Mouse (Mus musculus) inflammation-experienced regulatory T-cells, adult 6 months (primary cell): ENCODE results near the gene Cald1. TPM values are rescaled to one million over a fixed set of nuclear protein-coding genes. Genes with fewer than 3 reads are reported as not detected.

Experiments
- ATAC-seq: one replicate; pipeline ENCODE4 v1.8.0; 2017
- polyA plus RNA-seq, 3 experiments: library from polyadenylated mRNA; unstranded; fragments of 100-300 nt; shearing (Covaris generic); gene quantifications; one replicate each; pipeline ENCODE4 v1.2.1; 2017

The Cald1 gene
- polyA plus RNA-seq, 3 experiments from 2014 or later: 0.21 to 0.59 TPM; not detected in 1

DNA sequence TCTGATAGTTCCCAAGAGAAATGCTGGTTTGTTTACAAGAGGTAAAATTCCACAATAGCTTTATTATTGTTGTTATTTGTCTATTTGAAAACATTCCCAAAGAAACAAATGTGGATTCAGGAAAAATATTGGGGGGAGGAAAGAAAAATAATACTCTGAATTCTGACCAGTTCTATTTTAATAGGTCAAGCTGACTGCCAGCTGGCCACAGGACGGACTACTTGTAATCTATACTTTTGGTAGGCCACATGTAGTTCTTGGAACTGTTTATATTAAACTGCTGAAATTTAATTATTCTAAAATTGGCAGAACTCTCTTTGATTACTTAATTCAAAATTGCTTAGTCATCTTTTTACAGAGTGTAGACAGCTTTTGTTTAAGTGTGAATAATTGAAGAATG is 73.1 kb downstream of the Cald1 start:
- no peak for ATAC-seq

DNA sequence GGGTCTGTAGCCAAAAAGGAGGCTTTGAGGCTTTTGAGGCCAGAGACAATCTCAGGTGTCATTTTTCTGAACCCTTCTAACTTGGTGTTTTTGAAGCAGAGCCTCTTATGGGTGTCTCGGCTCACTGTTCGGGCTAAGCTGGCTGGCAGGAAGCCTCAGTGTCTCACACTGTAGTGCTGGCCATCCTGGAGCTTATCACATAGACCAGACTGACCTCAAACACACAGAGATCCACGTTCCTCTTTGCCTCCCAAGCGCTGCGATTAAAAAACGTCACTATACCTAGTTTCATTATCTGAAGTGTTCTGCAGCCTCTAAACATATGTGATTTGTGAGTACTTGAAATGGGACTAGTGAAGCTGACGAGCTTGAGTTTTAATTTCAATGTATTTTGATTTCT is 76.1 kb downstream of the Cald1 start:
- no peak for ATAC-seq

- no peak for ATAC-seq
Observed at GRCm38 (mm10) chr6:34674897-34675296, 76.6 kb downstream of the Cald1 start.

- ATAC-seq: no peak
Observed at GRCm38 (mm10) chr6:34682126-34682525, 83.8 kb downstream of the Cald1 start.

- ATAC-seq: no peak
Observed at GRCm38 (mm10) chr6:34684886-34685285, 86.6 kb downstream of the Cald1 start.

- ATAC-seq: no peak
Observed at GRCm38 (mm10) chr6:34688971-34689370, 90.7 kb downstream of the Cald1 start.

- no peak for ATAC-seq
Observed at GRCm38 (mm10) chr6:34691416-34691815, 93.1 kb downstream of the Cald1 start.

DNA sequence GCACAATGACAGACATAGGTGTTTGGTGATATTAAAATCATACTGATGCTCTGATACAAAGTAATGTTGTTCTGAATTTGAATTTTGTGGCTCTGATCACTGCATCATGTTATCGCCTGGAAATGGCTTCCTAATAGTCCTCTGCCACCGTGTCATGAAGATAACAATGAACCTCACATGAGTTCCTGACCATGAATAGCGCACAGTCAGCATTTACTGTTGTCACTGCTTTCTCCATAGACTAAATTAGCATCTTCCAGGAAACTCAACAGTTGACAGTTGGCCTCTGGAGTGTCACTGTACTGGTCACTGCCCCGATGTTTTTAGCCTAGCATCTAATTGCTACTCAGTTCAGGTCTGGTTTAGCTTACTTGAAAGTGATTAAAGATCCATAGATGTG is 95.8 kb downstream of the Cald1 start:
- ATAC-seq: no peak

- ATAC-seq: no peak
Observed at GRCm38 (mm10) chr6:34703421-34704120, 105.3 kb downstream of the Cald1 start.

GRCm38 (mm10) chr6:34707521-34707920 is 109.2 kb downstream of the Cald1 start:
- ATAC-seq: no peak

DNA sequence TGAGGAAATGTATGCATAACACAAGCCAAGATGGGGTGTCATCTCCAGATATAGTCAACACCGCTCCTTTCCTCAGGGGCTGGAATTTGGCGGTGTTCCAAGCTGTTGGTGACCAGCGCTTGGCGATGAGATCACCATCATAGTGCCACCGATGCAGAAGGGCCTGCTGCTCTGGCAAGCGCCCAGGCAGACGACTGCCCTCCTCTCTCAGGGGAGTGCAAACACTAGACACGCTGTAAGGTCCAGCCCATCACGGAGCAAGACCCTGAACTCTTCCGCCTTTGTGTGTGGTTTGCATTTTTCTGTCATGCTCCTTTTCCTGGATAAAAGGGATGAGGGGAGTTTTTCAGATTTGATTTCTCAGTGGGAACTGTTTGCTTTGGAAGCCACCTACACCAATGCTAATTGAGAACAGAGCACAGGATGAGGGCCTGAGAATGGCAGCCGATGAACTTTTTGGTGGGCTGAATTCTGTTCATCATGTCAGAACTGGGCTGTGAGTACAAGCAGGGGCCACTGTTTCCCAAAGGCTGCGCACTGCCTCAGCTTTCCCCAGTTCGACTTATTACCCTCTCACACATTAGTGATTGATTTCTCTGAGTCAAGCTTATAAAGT is 110.5 kb downstream of the Cald1 start:
- no peak for ATAC-seq

DNA sequence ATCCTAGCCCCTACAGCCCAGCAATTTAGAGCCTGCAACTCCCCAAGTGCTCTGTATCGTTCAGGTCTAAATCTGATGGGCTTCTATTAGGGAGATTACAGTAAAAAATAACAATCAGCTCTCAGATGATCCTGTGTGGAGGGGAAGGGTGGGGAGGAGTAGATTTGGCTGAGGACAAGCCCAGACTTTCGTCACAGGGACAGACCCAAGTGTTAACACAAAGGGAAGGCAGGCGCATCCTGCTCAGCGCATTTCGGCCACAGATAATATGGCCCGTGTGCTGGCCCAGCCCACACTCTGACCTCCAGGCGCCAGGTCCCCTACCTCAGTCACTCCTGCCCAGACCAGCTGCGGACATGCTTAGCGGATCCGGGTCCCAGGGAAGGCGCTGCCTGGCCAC is 111.0 kb downstream of the Cald1 start:
- no peak for ATAC-seq

DNA sequence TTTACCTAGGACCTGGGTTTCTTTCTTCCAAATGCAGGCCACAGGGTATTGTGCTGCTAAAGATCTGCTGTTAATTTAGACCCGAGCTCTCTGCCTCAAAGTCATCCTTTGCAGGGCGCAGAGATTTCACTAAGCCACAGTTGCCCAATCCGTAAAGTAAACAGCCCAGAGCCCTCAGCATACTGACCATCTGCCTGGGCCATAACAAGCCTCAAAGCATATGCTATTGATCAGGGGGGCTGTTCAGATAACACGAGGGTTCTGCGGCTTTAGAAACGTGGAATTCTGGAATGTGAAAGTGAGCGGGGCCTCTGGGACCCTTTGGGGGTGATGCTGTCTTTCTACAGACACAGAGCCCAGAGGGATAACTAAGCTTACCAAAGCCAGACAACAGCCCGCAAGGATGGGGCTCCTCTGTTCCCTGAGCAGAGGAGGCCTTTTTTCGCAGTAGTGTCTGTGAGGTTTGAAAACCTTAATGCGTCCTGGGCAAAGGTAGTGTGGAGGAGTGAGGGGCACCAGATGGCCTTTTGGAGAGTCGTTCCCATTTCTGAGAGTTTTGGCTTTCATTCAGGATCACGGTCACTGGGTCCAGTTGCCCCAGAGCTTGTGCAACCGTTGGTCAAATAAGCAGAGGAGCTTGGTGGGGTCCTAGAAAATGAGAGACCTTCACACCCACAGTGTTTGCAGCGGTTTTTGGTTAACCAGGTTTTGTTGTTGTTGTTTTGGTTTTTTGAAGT is 111.8 kb downstream of the Cald1 start:
- no peak for ATAC-seq

DNA sequence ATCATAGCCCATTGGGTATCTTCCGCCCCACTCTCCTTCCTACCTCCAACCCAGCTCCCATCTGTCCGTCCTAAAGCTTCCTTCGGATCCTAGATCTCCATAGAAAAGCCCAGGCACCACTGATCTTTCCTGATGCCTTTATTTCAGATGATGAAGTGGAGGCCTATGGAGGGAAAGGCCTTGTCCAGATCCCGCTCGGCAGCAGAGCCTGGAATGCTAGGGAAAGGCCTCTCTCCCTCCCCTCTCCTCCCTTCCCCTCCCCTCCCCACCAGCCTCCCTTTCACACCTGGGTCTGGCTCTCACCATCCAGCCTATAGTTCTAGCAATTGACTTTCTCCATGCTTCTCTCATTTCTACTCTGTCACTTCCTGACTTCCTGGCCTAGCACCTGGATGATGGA is 112.5 kb downstream of the Cald1 start:
- ATAC-seq: no peak

GRCm38 (mm10) chr6:34711620-34712019 is 113.3 kb downstream of the Cald1 start:
- ATAC-seq: no peak

DNA sequence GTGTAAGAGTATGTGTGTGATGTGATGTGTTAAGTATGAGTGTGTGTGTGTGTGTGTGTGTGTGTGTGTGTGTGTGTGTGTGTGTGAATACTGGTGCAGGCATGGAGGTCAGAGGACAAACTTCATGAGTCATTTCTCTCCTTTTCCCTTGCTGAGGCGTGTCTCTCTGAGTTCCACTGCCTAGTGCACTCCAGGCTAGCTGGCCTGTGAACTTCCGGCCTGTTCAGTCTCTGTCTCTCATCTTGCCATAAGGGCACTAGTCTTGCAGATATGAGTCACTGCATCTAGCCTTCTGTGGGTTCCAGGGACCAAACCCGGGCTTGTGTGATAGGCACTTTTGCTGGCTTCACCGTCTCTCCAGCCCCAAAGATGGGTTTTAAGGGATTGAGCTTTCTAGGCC is 114.9 kb downstream of the Cald1 start:
- ATAC-seq: no peak

GRCm38 (mm10) chr6:34713777-34714176 is 115.5 kb downstream of the Cald1 start:
- ATAC-seq: no peak

DNA sequence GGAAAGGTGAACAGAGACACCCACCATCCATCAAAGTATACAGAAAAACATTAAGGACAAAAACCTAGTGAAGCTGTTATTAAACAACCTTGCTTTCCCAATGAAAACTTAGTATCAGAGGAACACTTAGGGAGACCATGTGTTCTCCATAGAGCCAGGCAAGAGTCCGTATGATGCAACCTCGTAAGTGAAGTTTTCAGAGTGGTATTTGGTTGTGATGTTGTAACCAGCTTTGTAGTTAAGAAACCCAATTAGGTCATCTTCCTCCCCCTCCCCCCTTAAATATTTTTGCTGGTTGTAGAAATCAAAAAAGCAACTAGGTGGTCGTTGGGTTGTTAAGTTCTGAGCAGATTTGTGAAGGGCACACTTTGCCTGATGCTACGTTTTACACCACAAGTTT is 116.3 kb downstream of the Cald1 start:
- ATAC-seq: no peak

DNA sequence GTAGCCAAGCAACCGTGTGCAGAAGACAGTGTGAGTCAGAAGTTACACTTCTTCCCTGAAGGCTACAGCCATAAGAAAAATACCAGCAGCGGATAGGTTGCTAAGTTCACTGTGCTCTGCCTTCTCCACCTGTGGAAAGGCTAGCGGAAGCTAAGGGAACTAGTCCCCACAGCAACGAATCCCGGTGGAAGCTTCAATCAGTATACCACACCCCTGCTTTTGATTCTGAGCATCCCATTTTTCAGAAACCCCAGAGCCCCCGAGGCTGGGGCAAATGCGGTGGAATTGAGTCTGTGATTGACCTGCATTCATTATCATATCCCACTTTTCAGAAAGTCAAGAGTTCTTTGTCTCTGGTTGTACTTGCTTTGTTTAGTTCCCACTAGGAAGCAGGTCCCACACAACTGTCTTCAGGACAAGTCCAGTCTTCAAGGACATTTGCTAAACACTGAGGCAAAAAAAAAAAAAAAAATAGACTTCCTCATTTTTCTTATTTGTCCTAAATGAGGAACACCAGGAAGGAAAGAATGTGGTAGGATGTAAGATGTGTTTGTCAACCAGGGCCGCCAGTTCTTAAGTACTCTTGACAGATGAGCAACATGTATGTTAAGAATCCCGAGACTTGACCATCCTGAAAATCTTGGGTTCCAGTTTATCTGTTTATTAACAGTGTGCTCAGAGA is 118.0 kb downstream of the Cald1 start:
- no peak for ATAC-seq

DNA sequence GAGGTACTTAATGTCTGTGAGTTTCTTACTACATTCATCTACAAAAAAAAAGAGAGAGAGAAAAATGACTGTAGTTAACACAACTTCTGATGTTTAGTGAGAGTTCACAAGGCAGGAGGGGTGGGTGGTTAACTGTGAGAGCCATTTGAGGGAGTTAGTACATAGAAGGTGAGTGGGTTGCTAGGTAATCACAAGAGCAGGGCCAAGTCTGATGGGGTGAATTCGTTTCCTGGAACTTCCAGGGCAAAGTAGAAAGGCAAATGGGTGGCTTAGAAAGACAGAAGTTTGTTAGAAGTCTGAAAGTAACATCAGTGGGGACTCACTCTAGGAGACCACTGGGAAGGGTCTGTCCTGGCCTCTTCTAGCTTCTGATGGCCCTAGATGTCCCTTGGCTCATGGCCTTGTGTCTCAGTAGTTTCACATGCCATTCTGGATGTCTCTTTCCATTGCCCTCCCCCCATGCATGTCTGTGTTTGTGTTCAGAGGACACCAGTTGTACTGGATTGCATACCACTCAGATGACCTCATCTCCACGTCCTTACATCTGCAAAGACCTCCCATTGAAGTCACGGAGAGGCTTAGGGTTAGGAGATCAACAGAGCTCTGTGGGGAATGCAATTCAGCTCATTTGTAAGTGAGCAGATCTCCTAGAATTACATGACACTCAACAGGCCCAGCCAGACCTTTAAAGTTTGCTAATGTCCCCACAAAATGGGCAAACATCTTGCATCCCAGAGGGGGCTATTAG is 118.8 kb downstream of the Cald1 start:
- ATAC-seq: no peak

- no peak for ATAC-seq
Observed at GRCm38 (mm10) chr6:34717651-34718050, 119.4 kb downstream of the Cald1 start.

GRCm38 (mm10) chr6:34719141-34719680 is 120.9 kb downstream of the Cald1 start:
- ATAC-seq: no peak
